Mouse (Mus musculus) neutrophil, adult 59 days (primary cell): ENCODE data around the gene Plxna2. TPM values are rescaled to one million over a fixed set of nuclear protein-coding genes. Genes with fewer than 3 reads are reported as not detected.

ENCODE experiments used
- total RNA-seq, 2 experiments: library from RNA; stranded (reverse); gene quantifications; 1 replicate in 1 of 2; 2 replicates in 1 of 2; pipeline ENCODE4 v1.2.4; 2023

The Plxna2 gene
- total RNA-seq: under 1 TPM; 0.22 to 0.37 TPM

GRCm38 (mm10) chr1:194617918-194618317, at the start of gene Plxna2:
Gene Plxna2, plus strand, starts transcription at chr1:194618218.

